Mouse (Mus musculus) ES-E14 (cell line): ENCODE results near the gene Rabl6.

ENCODE experiments used
- CHD2 ChIP-seq: IDR thresholded peaks from 2 replicates; pipeline ENCODE4 v1.6.1; 2014; ENCODE audit warnings: mild to moderate bottlenecking, low read depth, low read length, inconsistent platforms
- HCFC1 ChIP-seq: IDR thresholded peaks from 2 replicates; pipeline ENCODE4 v1.6.1; 2012; ENCODE audit warnings: low read length, inconsistent platforms, borderline replicate concordance; ENCODE audit not compliant: insufficient read depth
- MAFK ChIP-seq: IDR thresholded peaks from 2 replicates; pipeline ENCODE4 v1.6.1; 2014; ENCODE audit warnings: mild to moderate bottlenecking, low read depth, low read length, inconsistent platforms; ENCODE audit not compliant: insufficient read depth
- ZC3H11A ChIP-seq: IDR thresholded peaks from 2 replicates; pipeline ENCODE4 v1.6.1; 2012; ENCODE audit warnings: low read depth, mild to moderate bottlenecking, inconsistent platforms, low read length, borderline replicate concordance

DNA sequence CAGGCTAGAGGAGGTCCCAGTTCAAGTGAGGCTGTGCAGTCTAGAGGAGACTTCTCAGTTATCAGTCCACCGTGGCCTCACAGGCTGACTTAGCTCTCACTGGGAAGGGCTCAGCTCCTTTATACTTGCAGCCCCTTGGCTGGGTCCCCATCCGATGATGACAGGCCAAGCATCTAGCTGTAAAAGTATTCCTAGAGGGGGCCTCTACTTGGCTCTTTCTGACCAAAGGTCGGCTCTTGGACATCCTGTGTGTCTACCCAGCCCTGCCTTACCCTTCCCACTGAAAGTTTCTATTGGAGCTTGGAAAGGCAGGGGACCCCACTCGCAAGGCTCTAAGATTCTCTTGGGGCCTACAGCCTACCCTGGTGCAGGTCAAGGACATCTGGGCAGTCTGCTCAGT lies 37.1 kb downstream of the Rabl6 start:
- TF ChIP-seq HCFC1 (no peak), CHD2 (no peak), ZC3H11A (no peak), MAFK (no peak)
